Mouse (Mus musculus) spleen, adult 2 months (tissue): ENCODE measurements at regions not wholly inside any gene's neighbourhood (a gene's known extent, or its start where the extent isn't known, plus 50 kb on each side); places are given as distances from the start of the nearest gene placed in this dataset.

Experiments
- CTCF ChIP-seq: fragments of 200-500 bp; IDR thresholded peaks from 2 replicates; pipeline ENCODE4 v1.5.1; 2011; ENCODE audit warnings: mild to moderate bottlenecking, inconsistent platforms; ENCODE audit not compliant: insufficient read depth, insufficient read length, insufficient replicate concordance; ENCODE audit errors: extremely low read depth
- POLR2A ChIP-seq: fragments of 200-500 bp; IDR thresholded peaks from 2 replicates; pipeline ENCODE4 v1.6.1; 2011; ENCODE audit warnings: low read depth, low read length, inconsistent platforms

- TF ChIP-seq CTCF (no peak), POLR2A (no peak)
These were observed 133.0 kb downstream of the Opa1 start for GRCm38 (mm10) chr16:29711912-29712681.
